Mouse (Mus musculus): ENCODE data around the gene Sgms2.

Gene Sgms2

GRCm38 (mm10) chr3:131488403-131488802, 2.8 kb downstream of the Sgms2 start:
- no peak for DNase-seq (ENCODE audit: low spot score in 2 of 2)

GRCm38 (mm10) chr3:131485388-131485787, 5.8 kb downstream of the Sgms2 start:
- no peak for DNase-seq (ENCODE audit: low spot score in 2 of 2)

GRCm38 (mm10) chr3:131483650-131484049, 7.6 kb downstream of the Sgms2 start:
- DNase-seq (ENCODE audit: low spot score in 2 of 2), result no peak

- no peak for DNase-seq (ENCODE audit: low spot score in 2 of 2)
Measured at GRCm38 (mm10) chr3:131481976-131482712, 9.1 kb downstream of the Sgms2 start.

- DNase-seq (ENCODE audit: low spot score in 2 of 2), result no peak
Measured at GRCm38 (mm10) chr3:131480659-131481058, 10.6 kb downstream of the Sgms2 start.

- no peak for DNase-seq (ENCODE audit: low spot score in 2 of 2)
Measured at GRCm38 (mm10) chr3:131479415-131479814, 11.8 kb downstream of the Sgms2 start.

- DNase-seq (ENCODE audit: low spot score in 2 of 2), result no peak
Measured at GRCm38 (mm10) chr3:131476002-131476401, 15.2 kb downstream of the Sgms2 start.

GRCm38 (mm10) chr3:131474526-131474925, 16.7 kb downstream of the Sgms2 start:
- DNase-seq (ENCODE audit: low spot score in 2 of 2), result no peak

GRCm38 (mm10) chr3:131473496-131473895, 17.7 kb downstream of the Sgms2 start:
- no peak for DNase-seq (ENCODE audit: low spot score in 2 of 2)

- no peak for DNase-seq (ENCODE audit: low spot score in 2 of 2)
Measured at GRCm38 (mm10) chr3:131471836-131472235, 19.4 kb downstream of the Sgms2 start.

GRCm38 (mm10) chr3:131471435-131471834, 19.8 kb downstream of the Sgms2 start:
- DNase-seq (ENCODE audit: low spot score in 2 of 2), result no peak

GRCm38 (mm10) chr3:131470837-131471236, 20.4 kb downstream of the Sgms2 start:
- no peak for DNase-seq (ENCODE audit: low spot score in 2 of 2)

GRCm38 (mm10) chr3:131469636-131470035, 21.6 kb downstream of the Sgms2 start:
- DNase-seq (ENCODE audit: low spot score in 2 of 2), result no peak

GRCm38 (mm10) chr3:131466371-131466770, 24.8 kb downstream of the Sgms2 start:
- DNase-seq (ENCODE audit: low spot score in 2 of 2), result no peak

GRCm38 (mm10) chr3:131465536-131466260, 25.5 kb downstream of the Sgms2 start:
- no peak for DNase-seq (ENCODE audit: low spot score in 2 of 2)

GRCm38 (mm10) chr3:131372996-131373395, 118.2 kb downstream of the Sgms2 start:
- no peak for DNase-seq (ENCODE audit: low spot score in 2 of 2)

GRCm38 (mm10) chr3:131368678-131369077, 122.5 kb downstream of the Sgms2 start:
- DNase-seq (ENCODE audit: low spot score in 2 of 2), result no peak

- no peak for DNase-seq (ENCODE audit: low spot score in 2 of 2)
Measured at GRCm38 (mm10) chr3:131367452-131367851, 123.8 kb downstream of the Sgms2 start.

GRCm38 (mm10) chr3:131364632-131365446, 126.4 kb downstream of the Sgms2 start:
- peak in 1 of 2 experiments; percentile 4 for DNase-seq (ENCODE audit: low spot score in 2 of 2)

GRCm38 (mm10) chr3:131364194-131364593, 127.0 kb downstream of the Sgms2 start:
- DNase-seq (ENCODE audit: low spot score in 2 of 2), result no peak

GRCm38 (mm10) chr3:131363602-131364001, 127.6 kb downstream of the Sgms2 start:
- no peak for DNase-seq (ENCODE audit: low spot score in 2 of 2)

- no peak for DNase-seq (ENCODE audit: low spot score in 2 of 2)
Measured at GRCm38 (mm10) chr3:131361960-131362359, 129.3 kb downstream of the Sgms2 start.

Measured in left cerebral cortex, adult 9 months (tissue).